Comparison of ENCODE assay signal across 29 mouse cellular contexts in genomic region chr3:86898366-86898765, GRCm38 (mm10). TPM values are rescaled to one million over a fixed set of nuclear protein-coding genes. Genes with fewer than 3 reads are reported as not detected.
DNase-seq lines count a peak whose midpoint lies in the region; ATAC-seq and TF ChIP-seq lines count a peak whose summit lies in the region.
"Had no signal": no experiment of that assay in that cellular context is flagged by ENCODE, and none has a peak within 500 bp of the region (broad histone marks: within the 10 kb centered on the region; RNA-seq: fewer than 3 reads in every experiment).

No protein-coding gene starts in this region.

- no peak overlapping the region for H3K4me2 ChIP-seq in embryonic facial prominence, embryonic 13.5 days
- H3K4me2 ChIP-seq: heart, embryonic 13.5 days; hindbrain, embryonic 14.5 days had no signal

- DNase-seq in cerebellum, postnatal 10 days = peak; percentile 54 to 59
- DNase-seq in cerebellum, postnatal 4 days (ENCODE audit: low spot score in 2 of 2) = no peak
- DNase-seq in heart, adult 11 months = peak; percentile 74
- DNase-seq in heart, adult 8-10 months (ENCODE audit: low spot score) = no peak
- DNase-seq: adrenal gland, postnatal 10 days; adrenal gland, postnatal 36 days; cerebellum, adult 11 months; cerebellum, adult 2 months; cerebellum, adult 9-11 months; embryo, embryonic 11 days; gastrocnemius, adult 2 months; gastrocnemius, postnatal 14 days; heart, adult 18-20 months; heart, postnatal 14 days; heart, postnatal 4 days had no signal

- H3K9me3 ChIP-seq in embryonic facial prominence, embryonic 13.5 days = 0 out of 2 replicates have a peak, but pooled peaks cover 4% of the 10 kb centered on the region
- H3K9me3 ChIP-seq: G1E; heart, embryonic 10.5 days had no signal

- H3K4me1 ChIP-seq in embryonic facial prominence, embryonic 13.5 days = peaks cover 11% of the 10 kb centered on the region
- peaks cover 15% of the 10 kb centered on the region for H3K4me1 ChIP-seq in olfactory bulb, adult 2 months (ENCODE audit: control insufficient read depth, insufficient read depth, low read length)

- no peak overlapping the region for H3K9ac ChIP-seq in embryonic facial prominence, embryonic 13.5 days
- H3K9ac ChIP-seq: forebrain, postnatal 0 days; heart, embryonic 13.5 days; hindbrain, embryonic 14.5 days had no signal

- no peak overlapping the region for H3K4me3 ChIP-seq in embryonic facial prominence, embryonic 13.5 days
- H3K4me3 ChIP-seq in olfactory bulb, adult 2 months (ENCODE audit: insufficient read depth, low read depth, low read length) = no peak overlapping the region
- H3K4me3 ChIP-seq: gastrocnemius, adult 2 months; heart, embryonic 10.5 days; heart, embryonic 13.5 days had no signal

- TF ChIP-seq POLR2A in olfactory bulb, adult 2 months (IDR thresholded peaks at IDR 0.05; ENCODE audit: insufficient read depth, low read depth, low read length) = no peak

- 81% methylated on average over 5 of the region's 5 CpGs for WGBS in embryonic facial prominence, embryonic 13.5 days
- 63% methylated on average over 5 of the region's 5 CpGs for WGBS in olfactory bulb, adult 2 months

- ATAC-seq in embryonic facial prominence, embryonic 13.5 days (ENCODE audit: insufficient number of reproducible peaks, insufficient read depth, low FRiP score, low TSS enrichment, low read depth) = no peak
- no peak for ATAC-seq in megakaryocyte-erythroid progenitor cell, adult 5-6 weeks (replicated peaks; ENCODE audit: low FRiP score, low TSS enrichment, poor library complexity, severe bottlenecking)
- ATAC-seq: forebrain, embryonic 14.5 days; hindbrain, postnatal 0 days; inflammation-experienced regulatory T-cells, adult 6 months; intestine, embryonic 16.5 days; Patski had no signal

- no peaks in the 10 kb centered on the region for H3K27me3 ChIP-seq in embryonic facial prominence, embryonic 13.5 days
- H3K27me3 ChIP-seq: CH12.LX; heart, embryonic 13.5 days; Patski had no signal

- TF ChIP-seq CTCF in olfactory bulb, adult 2 months (IDR thresholded peaks at IDR 0.05; ENCODE audit: insufficient read depth, low read depth, low read length) = no peak

- peak overlapping the region; percentile 40 for H3K27ac ChIP-seq in embryonic facial prominence, embryonic 13.5 days
- H3K27ac ChIP-seq in olfactory bulb, adult 2 months (ENCODE audit: insufficient read depth, low read depth, low read length) = peak overlapping the region; percentile 33; the same call in 1 of the 2 replicates
- H3K27ac ChIP-seq: gastrocnemius, adult 2 months; heart, embryonic 10.5 days; heart, embryonic 13.5 days; hindbrain, embryonic 14.5 days; hindbrain, postnatal 0 days had no signal

- H3K36me3 ChIP-seq in embryonic facial prominence, embryonic 13.5 days = peaks cover 4% of the 10 kb centered on the region; the same call in 1 of the 2 replicates
- H3K36me3 ChIP-seq: G1E; heart, embryonic 10.5 days had no signal

RNA-seq across cellular contexts. Expression of gene Dclk2, which starts 22.3 kb away (rescaled TPM):
- 1 to 10 TPM in 3 of 4 experiments, under 1 TPM in 1; 0.84 to 1.7 (median 1.3) TPM for total RNA-seq in heart, adult 8-10 months (2022)
- 14.1 and 18.0 TPM in 2 replicates for polyA plus RNA-seq in embryonic facial prominence, embryonic 13.5 days (2015; fragmentation: Nextera tagmentation; extraction: Ambion mirVana)
- 287 TPM in 1 of 2 replicates, not detected in the other for polyA plus RNA-seq in olfactory bulb, adult 2 months (2012; ENCODE audit: insufficient read depth, insufficient read length, low replicate concordance, missing spikeins)
- 2.9 and 3.1 TPM in 2 replicates for total RNA-seq in megakaryocyte-erythroid progenitor cell, adult 5-6 weeks (2014; fragmentation: Nextera tagmentation)
- total RNA-seq in megakaryocyte-erythroid progenitor cell, adult 5-6 weeks (2017) = 0.99 and 4.1 TPM in 2 replicates
- polyA plus RNA-seq: G1E had no signal

Comparison
In these comparisons a context has a peak if more than half of its experiments do, and no peak if none do; other contexts are left out.
1. DNase-seq: peak in cerebellum, postnatal 10 days (2 of 2) and heart, adult 11 months (single experiment); none in cerebellum, postnatal 4 days (0 of 2) and heart, adult 8-10 months (single experiment).